Mouse (Mus musculus) spleen, adult 2 months (tissue): ENCODE results near the gene Rnase10. TPM values are rescaled to one million over a fixed set of nuclear protein-coding genes. Genes with fewer than 3 reads are reported as not detected.

ENCODE experiments used
- DNase-seq, 2 experiments: peaks; one replicate each; pipeline versions ENCODE4 v3.0.0 to v3.0.0-alpha.2; 2012 to 2021; ENCODE audit warnings: low spot score in 2 of 2, low read depth in 1 of 2
- H3K27ac ChIP-seq: fragments of 200-500 bp; 2 replicates; pipeline ENCODE4 v1.5.1; 2012; ENCODE audit warnings: low read length, inconsistent platforms; ENCODE audit not compliant: insufficient read depth
- H3K27me3 ChIP-seq: fragments of 200-500 bp; 2 replicates; pipeline ENCODE4 v1.6.1; 2012; ENCODE audit warnings: mild to moderate bottlenecking, moderate library complexity, low read length, inconsistent platforms; ENCODE audit not compliant: control insufficient read depth, insufficient read depth
- H3K36me3 ChIP-seq: fragments of 200-500 bp; 2 replicates; pipeline ENCODE4 v1.6.1; 2012; ENCODE audit warnings: mild to moderate bottlenecking, low read length, inconsistent platforms; ENCODE audit not compliant: control insufficient read depth, insufficient read depth
- H3K4me1 ChIP-seq: fragments of 200-500 bp; 2 replicates; pipeline ENCODE4 v1.6.1; 2011; ENCODE audit warnings: inconsistent platforms; ENCODE audit not compliant: control insufficient read depth, insufficient read depth, insufficient read length
- H3K4me3 ChIP-seq: fragments of 200-500 bp; 2 replicates; pipeline ENCODE4 v1.5.1; 2011; ENCODE audit warnings: mild to moderate bottlenecking, inconsistent platforms; ENCODE audit not compliant: insufficient read depth, insufficient read length; ENCODE audit errors: extremely low read depth
- CTCF ChIP-seq: fragments of 200-500 bp; IDR thresholded peaks from 2 replicates; pipeline ENCODE4 v1.5.1; 2011; ENCODE audit warnings: mild to moderate bottlenecking, inconsistent platforms; ENCODE audit not compliant: insufficient read depth, insufficient read length, insufficient replicate concordance; ENCODE audit errors: extremely low read depth
- POLR2A ChIP-seq: fragments of 200-500 bp; IDR thresholded peaks from 2 replicates; pipeline ENCODE4 v1.6.1; 2011; ENCODE audit warnings: low read depth, low read length, inconsistent platforms
- WGBS: fragments of 180-500 bp; shearing (Covaris S2); methylation state at CpG from one replicate; pipeline ENCODE4 v1.1.7; 2018; 5-methylcytosine and 5-hydroxymethylcytosine counted together
- polyA plus RNA-seq: library from polyadenylated mRNA; depleted of rRNA; stranded (reverse); fragments of >200 nt; gene quantifications from 2 replicates; pipeline ENCODE4 v1.2.3, GENCODE M21; 2012

Gene Rnase10
- polyA plus RNA-seq, 1 experiment: not detected

DNA sequence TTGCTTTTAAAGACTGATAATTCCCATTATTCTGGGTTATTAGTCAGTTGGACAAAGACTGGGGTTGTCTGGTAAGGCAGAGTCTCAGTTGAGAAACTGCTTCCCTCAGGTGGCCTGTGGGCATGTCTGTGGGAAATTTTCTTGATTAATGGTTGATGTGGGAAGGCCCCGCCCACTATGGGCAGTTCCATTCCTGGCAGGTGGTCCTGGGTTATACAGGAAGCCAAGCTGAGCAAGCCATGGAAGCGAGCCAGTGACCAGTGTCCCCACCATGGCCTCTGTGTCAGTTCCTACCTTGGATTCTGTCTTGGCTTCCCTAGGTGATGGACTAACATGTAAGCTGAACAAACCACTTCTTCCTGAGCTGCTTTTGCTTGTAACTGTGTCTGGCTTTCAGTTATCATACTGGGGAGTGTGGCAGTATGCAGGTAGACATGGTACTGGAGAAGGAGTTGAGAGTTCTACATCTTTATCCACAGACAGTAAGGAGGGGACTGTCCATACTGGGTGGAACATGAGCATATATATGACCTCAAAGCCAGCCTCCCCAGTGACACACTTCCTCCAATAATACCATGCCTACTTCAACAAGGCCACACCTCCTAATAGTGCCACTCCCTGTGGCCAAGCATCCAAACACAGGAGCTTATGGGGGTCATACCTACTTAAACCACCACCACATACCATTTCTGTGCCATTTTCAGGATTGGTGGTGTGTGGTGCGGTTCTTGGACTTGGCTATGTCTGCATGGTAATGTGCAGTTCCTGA lies 20.0 kb downstream of the Rnase10 start:
- Histone ChIP-seq H3K27me3 (no peaks in the 10 kb centered on the region), H3K27ac (no peak overlapping the region), H3K4me3 (no peak overlapping the region), H3K36me3 (no peaks in the 10 kb centered on the region), H3K4me1 (no peaks in the 10 kb centered on the region)
- 76% methylated on average over 3 of the region's 3 CpGs for WGBS
- no peak for TF ChIP-seq POLR2A
- DNase-seq: no peak

DNA sequence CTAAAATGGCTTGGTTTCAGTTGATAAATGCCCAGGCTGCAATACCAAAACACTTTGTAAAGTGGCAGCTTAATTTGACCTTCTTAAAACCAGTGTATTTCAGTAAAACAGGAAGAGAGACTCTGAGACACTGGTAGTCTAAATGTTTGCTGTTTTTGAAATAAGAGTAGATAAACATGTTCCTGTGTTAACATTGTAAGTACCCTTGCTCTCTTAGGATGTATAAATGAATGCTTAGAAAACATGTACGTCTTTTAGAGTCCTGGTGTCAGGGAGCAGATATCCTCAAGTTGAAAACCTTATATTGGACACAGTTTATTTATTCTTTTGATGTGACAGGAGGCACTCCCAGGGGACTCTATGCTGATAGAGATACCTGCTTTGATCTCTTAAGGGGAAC lies 27.7 kb downstream of the Rnase10 start:
- no peak overlapping the region for H3K4me3 ChIP-seq
- WGBS: 48% methylated on average over 1 of the region's 1 CpGs
- no peaks in the 10 kb centered on the region for H3K36me3 ChIP-seq
- TF ChIP-seq CTCF (no peak), POLR2A (no peak)
- H3K27me3 ChIP-seq: no peaks in the 10 kb centered on the region
- H3K4me1 ChIP-seq: no peaks in the 10 kb centered on the region
- no peak overlapping the region for H3K27ac ChIP-seq
- no peak for DNase-seq

DNA sequence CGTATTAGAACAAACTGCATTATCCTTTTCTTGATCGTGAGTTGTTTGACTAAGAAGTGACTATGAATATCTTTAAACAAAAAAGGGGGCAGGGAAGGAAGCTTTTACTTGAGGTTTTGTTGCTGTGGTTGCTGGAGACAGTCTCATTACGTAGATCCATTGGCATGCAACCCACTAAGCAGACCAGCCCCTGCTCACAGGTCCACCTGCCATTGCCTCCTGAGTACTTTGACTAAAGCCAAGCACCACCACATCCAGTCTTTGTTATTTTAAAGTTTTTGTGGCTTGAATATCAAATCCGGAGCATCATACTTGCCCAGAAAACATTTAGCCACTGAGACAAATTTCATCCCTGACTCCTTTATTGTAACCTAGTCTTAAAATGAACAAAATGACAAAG lies 28.7 kb downstream of the Rnase10 start:
- no peak for TF ChIP-seq CTCF
- no peak for TF ChIP-seq POLR2A
- H3K4me1 ChIP-seq: no peaks in the 10 kb centered on the region
- H3K27ac ChIP-seq: no peak overlapping the region
- no peaks in the 10 kb centered on the region for H3K27me3 ChIP-seq
- DNase-seq: no peak
- WGBS: 78% methylated on average over 4 of the region's 4 CpGs
- H3K4me3 ChIP-seq: no peak overlapping the region
- no peaks in the 10 kb centered on the region for H3K36me3 ChIP-seq

DNA sequence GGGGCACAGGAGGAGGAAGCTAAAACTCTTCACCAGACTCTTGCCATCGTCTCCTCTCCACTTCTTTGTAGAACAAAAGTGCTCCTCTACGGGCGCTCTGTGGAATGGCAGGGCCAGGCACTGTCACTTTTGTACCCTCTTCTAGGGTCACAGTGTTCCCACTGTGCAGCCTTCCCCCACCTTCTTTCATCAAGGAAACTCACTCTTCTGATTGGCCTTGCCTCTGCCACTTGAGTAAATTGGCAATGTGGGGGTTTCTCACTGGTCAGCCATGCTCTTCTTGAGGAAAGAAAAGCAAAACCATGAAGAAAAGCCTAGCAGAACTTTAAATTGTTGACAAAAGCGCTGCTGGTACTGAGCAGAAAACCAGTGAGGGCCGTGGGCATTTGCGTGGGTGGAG lies 34.2 kb downstream of the Rnase10 start, which contains the start of gene Rnase9:
TSS of gene Rnase9 (minus strand) at position 101 of the 400 bp plus-strand sequence.
- H3K27ac ChIP-seq: no peak within 1 kb of the TSS
- no peak for DNase-seq
- no peaks in the 10 kb centered on the region for H3K27me3 ChIP-seq
- H3K36me3 ChIP-seq: no peaks in the 10 kb centered on the region
- TF ChIP-seq POLR2A (no peak), CTCF (no peak)
- WGBS: 89% methylated on average over 6 of the region's 6 CpGs
- no peaks in the 10 kb centered on the region for H3K4me1 ChIP-seq
- no peak within 1 kb of the TSS for H3K4me3 ChIP-seq

DNA sequence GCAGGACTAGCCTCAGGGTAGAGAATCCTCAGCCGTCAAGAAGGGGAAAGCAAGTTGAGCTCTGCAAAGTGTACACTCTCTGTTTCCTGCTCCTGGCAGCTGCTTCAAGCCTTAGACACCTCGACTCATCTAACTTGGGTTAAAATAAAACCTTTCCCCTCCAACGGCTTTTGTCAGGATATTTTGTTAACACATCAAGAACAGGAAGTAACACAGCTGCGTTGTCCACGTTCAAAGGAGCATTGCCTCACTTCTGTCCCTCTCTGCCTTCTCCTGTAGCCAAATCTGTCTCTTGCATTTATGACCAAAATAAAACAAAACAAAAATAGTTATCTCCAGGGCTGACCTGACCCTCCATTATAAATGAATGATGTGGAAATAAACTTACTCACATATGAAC lies 40.3 kb downstream of the Rnase10 start:
- H3K27ac ChIP-seq: no peak overlapping the region
- DNase-seq: no peak
- H3K4me3 ChIP-seq: no peak overlapping the region
- 0 out of 2 replicates have a peak, but pooled peaks cover 3% of the 10 kb centered on the region for H3K4me1 ChIP-seq
- H3K27me3 ChIP-seq: no peaks in the 10 kb centered on the region
- WGBS: 2% methylated on average over 5 of the region's 5 CpGs
- no peaks in the 10 kb centered on the region for H3K36me3 ChIP-seq
- TF ChIP-seq CTCF (no peak), POLR2A (no peak)

DNA sequence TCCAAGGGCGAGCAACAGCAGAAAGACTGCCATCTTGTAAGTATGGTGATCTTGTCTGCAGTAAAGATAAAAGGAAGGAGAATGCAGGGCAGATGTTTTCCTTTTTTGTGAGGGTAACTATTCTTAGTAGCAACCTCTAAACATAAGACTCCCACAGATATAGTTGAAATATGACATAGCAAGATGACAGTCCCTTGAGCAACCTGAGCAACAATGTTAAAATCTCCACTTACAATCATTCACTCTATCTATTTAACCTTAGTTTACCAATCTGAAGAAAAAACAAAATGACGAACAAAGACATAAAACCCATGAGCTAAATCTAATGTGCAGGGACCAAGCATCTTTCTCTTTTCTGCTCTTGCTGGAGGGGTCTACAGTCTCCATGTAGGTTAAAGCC lies 42.5 kb downstream of the Rnase10 start, which contains the start of gene Rnase11:
TSS of gene Rnase11 (minus strand) at position 101 of the 400 bp plus-strand sequence.
- TF ChIP-seq POLR2A: no peak
- TF ChIP-seq CTCF: no peak
- Histone ChIP-seq H3K4me1 (0 out of 2 replicates have a peak, but pooled peaks cover 3% of the 10 kb centered on the region), H3K27me3 (no peaks in the 10 kb centered on the region), H3K36me3 (no peaks in the 10 kb centered on the region), H3K4me3 (no peak within 1 kb of the TSS), H3K27ac (no peak within 1 kb of the TSS)
- WGBS: 81% methylated on average over 2 of the region's 2 CpGs
- DNase-seq: no peak

DNA sequence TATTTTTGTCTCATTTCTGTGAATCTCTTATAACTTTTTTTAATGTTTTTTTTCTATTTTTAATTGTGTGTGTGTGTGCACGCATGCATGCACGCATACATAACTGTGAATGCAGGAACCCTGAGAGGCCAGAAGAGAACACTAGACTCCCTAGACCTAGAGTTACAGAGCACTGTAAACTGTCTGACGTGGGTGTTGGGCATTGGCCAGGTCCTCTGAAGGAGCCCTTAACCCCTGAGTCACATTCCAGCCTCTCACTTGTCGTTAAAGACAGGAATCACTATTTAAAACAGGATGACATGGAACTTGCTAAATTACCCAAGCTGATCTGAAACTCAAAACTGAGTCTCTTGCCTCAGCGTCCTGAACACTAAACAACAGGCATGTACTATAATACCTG lies 44.4 kb downstream of the Rnase10 start:
- WGBS: 71% methylated on average over 5 of the region's 5 CpGs
- TF ChIP-seq CTCF: no peak
- TF ChIP-seq POLR2A: no peak

More for the DNA sequence above, 44.4 kb downstream of the Rnase10 start:
- no peaks in the 10 kb centered on the region for H3K27me3 ChIP-seq
- H3K36me3 ChIP-seq: no peaks in the 10 kb centered on the region
- no peak overlapping the region for H3K4me3 ChIP-seq
- DNase-seq: no peak
- no peak overlapping the region for H3K27ac ChIP-seq
- H3K4me1 ChIP-seq: 0 out of 2 replicates have a peak, but pooled peaks cover 3% of the 10 kb centered on the region
